Mouse (Mus musculus): Measurements from ENCODE around the gene Slc2a1. TPM values are rescaled to one million over a fixed set of nuclear protein-coding genes. Genes with fewer than 3 reads are reported as not detected.
A peak's percentile ranks its signal among the peaks of the same experiment; 100 is the strongest.

Slc2a1 gene
- polyA plus RNA-seq, 1 experiment from 2014 or later, result 129 TPM

MicroRNAs encoded within 50 kb of the gene (microRNA counts, 519-probe panel; counts per million panel counts)
- microRNA mmu-miR-1957, result 1,846 counts per million, percentile 17 among the panel's probes with 10 or more counts

Small RNA genes within 50 kb of the gene (microRNA-seq; reads per million reads assigned to microRNA genes)
- gene Mir1957a, result not detected

Other genes with a start within 250 kb of the Slc2a1 start
- gene Olfr1331, start 244.1 kb upstream of the Slc2a1 start, polyA plus RNA-seq (2015; fragmentation: Nextera tagmentation; extraction: Ambion mirVana), result not detected in 2 replicates
- not detected in 2 replicates for gene Olfr1330, start 220.1 kb upstream of the Slc2a1 start, polyA plus RNA-seq (2015; fragmentation: Nextera tagmentation; extraction: Ambion mirVana)
- gene Olfr1329, start 191.2 kb upstream of the Slc2a1 start, polyA plus RNA-seq (2015; fragmentation: Nextera tagmentation; extraction: Ambion mirVana), result not detected in 2 replicates
- not detected in 2 replicates for gene Olfr1328, start 170.1 kb upstream of the Slc2a1 start, polyA plus RNA-seq (2015; fragmentation: Nextera tagmentation; extraction: Ambion mirVana)
- gene Lao1, start 147.1 kb upstream of the Slc2a1 start, polyA plus RNA-seq (2015; fragmentation: Nextera tagmentation; extraction: Ambion mirVana), result not detected in 2 replicates
- gene Zfp691, start 65.5 kb downstream of the Slc2a1 start, polyA plus RNA-seq (2015; fragmentation: Nextera tagmentation; extraction: Ambion mirVana), result 4.6 and 5.5 TPM in 2 replicates
- gene Ermap, start 81.3 kb downstream of the Slc2a1 start, polyA plus RNA-seq (2015; fragmentation: Nextera tagmentation; extraction: Ambion mirVana), result 13.6 and 30.3 TPM in 2 replicates
- 125 and 128 TPM in 2 replicates for gene Svbp, start 86.6 kb downstream of the Slc2a1 start, polyA plus RNA-seq (2015; fragmentation: Nextera tagmentation; extraction: Ambion mirVana)
- gene Tmem269, start 109.5 kb downstream of the Slc2a1 start, polyA plus RNA-seq (2015; fragmentation: Nextera tagmentation; extraction: Ambion mirVana), result not detected in 2 replicates
- 28.1 and 29.1 TPM in 2 replicates for gene AU022252, start 124.0 kb downstream of the Slc2a1 start, polyA plus RNA-seq (2015; fragmentation: Nextera tagmentation; extraction: Ambion mirVana)
- 33.6 and 37.6 TPM in 2 replicates for gene P3h1, start 124.2 kb downstream of the Slc2a1 start, polyA plus RNA-seq (2015; fragmentation: Nextera tagmentation; extraction: Ambion mirVana)
- gene Cldn19, start 146.7 kb downstream of the Slc2a1 start, polyA plus RNA-seq (2015; fragmentation: Nextera tagmentation; extraction: Ambion mirVana), result 0.14 TPM in 1 of 2 replicates, not detected in the other
- gene Ybx1, start 185.9 kb downstream of the Slc2a1 start, polyA plus RNA-seq (2015; fragmentation: Nextera tagmentation; extraction: Ambion mirVana), result 615 and 648 TPM in 2 replicates
- gene Ppih, start 211.8 kb downstream of the Slc2a1 start, polyA plus RNA-seq (2015; fragmentation: Nextera tagmentation; extraction: Ambion mirVana), result 71.6 and 90.5 TPM in 2 replicates

Data from stomach, embryonic 15.5 days (tissue).